Mouse (Mus musculus) G1E (cell line): ENCODE measurements around the gene Ulk4.

ENCODE experiments used
- CTCF ChIP-seq: IDR thresholded peaks from 2 replicates; pipeline ENCODE4 v1.5.1; 2012; ENCODE audit warnings: low read depth, low read length, inconsistent platforms, mixed read lengths
- GATA1 ChIP-seq: IDR thresholded peaks from 2 replicates; pipeline ENCODE4 v1.6.1; 2012; ENCODE audit warnings: borderline replicate concordance, low read length, inconsistent platforms, mixed read lengths

- TF ChIP-seq CTCF (no peak), GATA1 (no peak)
Measured at GRCm38 (mm10) chr9:120933587-120933885, 343.5 kb downstream of the Ulk4 start.
